Mouse (Mus musculus) forebrain, embryonic 16.5 days (tissue): ENCODE measurements around the gene Sox3. TPM values are rescaled to one million over a fixed set of nuclear protein-coding genes. Genes with fewer than 3 reads are reported as not detected.

Source experiments
- ATAC-seq: fragments of 200-750 bp; cut with Nextera tagmentation; 2 replicates; pipeline ENCODE4 v1.8.0; 2017; ENCODE audit warnings: mild to moderate bottlenecking, moderate library complexity
- H3K27ac ChIP-seq: fragments of 300-500 bp; sonication (generic); 2 replicates; pipeline ENCODE4 v1.5.1; 2014; ENCODE audit warnings: low read length, control low read depth
- H3K27me3 ChIP-seq: fragments of 300-500 bp; sonication (generic); replicated peaks from 2 replicates; pipeline ENCODE4 v1.6.1; 2014; ENCODE audit warnings: low read length; ENCODE audit not compliant: control insufficient read depth, insufficient read depth
- H3K36me3 ChIP-seq: fragments of 300-500 bp; sonication (generic); 2 replicates; pipeline ENCODE4 v1.6.1; 2014; ENCODE audit not compliant: control insufficient read depth, insufficient read depth
- H3K4me1 ChIP-seq: fragments of 300-500 bp; sonication (generic); replicated peaks from 2 replicates; pipeline ENCODE4 v1.6.1; 2014; ENCODE audit warnings: low read length; ENCODE audit not compliant: control insufficient read depth, insufficient read depth
- H3K4me2 ChIP-seq: fragments of 300-500 bp; sonication (generic); 2 replicates; pipeline ENCODE4 v1.6.1; 2014; ENCODE audit warnings: mild to moderate bottlenecking, low read length, control low read depth
- H3K4me3 ChIP-seq: fragments of 300-500 bp; sonication (generic); replicated peaks from 2 replicates; pipeline ENCODE4 v1.5.1; 2014; ENCODE audit warnings: mild to moderate bottlenecking, low read length, control low read depth
- H3K9ac ChIP-seq: fragments of 300-500 bp; sonication (generic); replicated peaks from 2 replicates; pipeline ENCODE4 v1.6.1; 2014; ENCODE audit warnings: low read depth, low read length, control low read depth
- H3K9me3 ChIP-seq: fragments of 300-500 bp; sonication (generic); 2 replicates; pipeline ENCODE4 v1.6.1; 2016; ENCODE audit warnings: low read length; ENCODE audit not compliant: control insufficient read depth
- WGBS: fragments of 180-500 bp; shearing (Covaris S2); extraction: QIAGEN DNeasy Blood & Tissue Kit; methylation state at CpG from one replicate; pipeline ENCODE4 v1.1.7; 2014; 5-methylcytosine and 5-hydroxymethylcytosine counted together
- polyA plus RNA-seq: library from polyadenylated mRNA; unstranded; fragments of >200 nt; fragmentation: Nextera tagmentation; extraction: Ambion mirVana; gene quantifications from 2 replicates; pipeline ENCODE4 v1.2.1, GENCODE M21; 2015

The Sox3 gene
- polyA plus RNA-seq, 1 experiment from 2014 or later, result 1.9 TPM

GRCm38 (mm10) chrX:60891329-60892095 is 1.7 kb downstream of the Sox3 start:
- peak overlapping the region; percentile 69 for H3K4me2 ChIP-seq
- 23% methylated on average over 41 of the region's 43 CpGs for WGBS

GRCm38 (mm10) chrX:60890651-60891050 is 2.6 kb downstream of the Sox3 start:
- H3K9ac ChIP-seq, result no peak overlapping the region
- no peak overlapping the region for H3K27ac ChIP-seq
- H3K36me3 ChIP-seq, result no peaks in the 10 kb centered on the region
- WGBS, result 18% methylated on average over 18 of the region's 18 CpGs
- peaks cover 17% of the 10 kb centered on the region for H3K4me1 ChIP-seq
- H3K4me2 ChIP-seq, result peak overlapping the region; percentile 69
- H3K9me3 ChIP-seq, result no peaks in the 10 kb centered on the region
- no peak for ATAC-seq
- H3K4me3 ChIP-seq, result peak overlapping the region; percentile 59
- no peaks in the 10 kb centered on the region for H3K27me3 ChIP-seq

More at GRCm38 (mm10) chrX:60891329-60892095, 1.7 kb downstream of the Sox3 start:
- H3K9ac ChIP-seq, result peak overlapping the region; percentile 61
- no peaks in the 10 kb centered on the region for H3K27me3 ChIP-seq
- ATAC-seq, result no peak
- peak overlapping the region; percentile 59 for H3K4me3 ChIP-seq
- no peaks in the 10 kb centered on the region for H3K36me3 ChIP-seq
- no peak overlapping the region for H3K27ac ChIP-seq
- H3K4me1 ChIP-seq, result peaks cover 21% of the 10 kb centered on the region
- H3K9me3 ChIP-seq, result no peaks in the 10 kb centered on the region

- Histone ChIP-seq H3K27me3 (no peaks in the 10 kb centered on the region), H3K9me3 (no peaks in the 10 kb centered on the region), H3K9ac (no peak overlapping the region), H3K36me3 (no peaks in the 10 kb centered on the region), H3K4me1 (peaks cover 17% of the 10 kb centered on the region), H3K4me3 (peak overlapping the region; percentile 18; the same call in 1 of the 2 replicates), H3K4me2 (peak overlapping the region; percentile 26; the same call in 1 of the 2 replicates), H3K27ac (no peak overlapping the region)
- 22% methylated on average over 16 of the region's 17 CpGs for whole genome bisulfite sequencing
- no peak for ATAC-seq
Measured at GRCm38 (mm10) chrX:60889956-60890485, 3.2 kb downstream of the Sox3 start.
